Mouse (Mus musculus) spleen, postnatal 36 days (tissue): Measurements from ENCODE around the gene Thra.

ENCODE experiments used
- DNase-seq, 2 experiments: peaks; one replicate each; pipeline ENCODE4 v3.0.0; 2022; ENCODE audit warnings: low spot score in 2 of 2, mixed read lengths in 1 of 2

Thra gene

DNA sequence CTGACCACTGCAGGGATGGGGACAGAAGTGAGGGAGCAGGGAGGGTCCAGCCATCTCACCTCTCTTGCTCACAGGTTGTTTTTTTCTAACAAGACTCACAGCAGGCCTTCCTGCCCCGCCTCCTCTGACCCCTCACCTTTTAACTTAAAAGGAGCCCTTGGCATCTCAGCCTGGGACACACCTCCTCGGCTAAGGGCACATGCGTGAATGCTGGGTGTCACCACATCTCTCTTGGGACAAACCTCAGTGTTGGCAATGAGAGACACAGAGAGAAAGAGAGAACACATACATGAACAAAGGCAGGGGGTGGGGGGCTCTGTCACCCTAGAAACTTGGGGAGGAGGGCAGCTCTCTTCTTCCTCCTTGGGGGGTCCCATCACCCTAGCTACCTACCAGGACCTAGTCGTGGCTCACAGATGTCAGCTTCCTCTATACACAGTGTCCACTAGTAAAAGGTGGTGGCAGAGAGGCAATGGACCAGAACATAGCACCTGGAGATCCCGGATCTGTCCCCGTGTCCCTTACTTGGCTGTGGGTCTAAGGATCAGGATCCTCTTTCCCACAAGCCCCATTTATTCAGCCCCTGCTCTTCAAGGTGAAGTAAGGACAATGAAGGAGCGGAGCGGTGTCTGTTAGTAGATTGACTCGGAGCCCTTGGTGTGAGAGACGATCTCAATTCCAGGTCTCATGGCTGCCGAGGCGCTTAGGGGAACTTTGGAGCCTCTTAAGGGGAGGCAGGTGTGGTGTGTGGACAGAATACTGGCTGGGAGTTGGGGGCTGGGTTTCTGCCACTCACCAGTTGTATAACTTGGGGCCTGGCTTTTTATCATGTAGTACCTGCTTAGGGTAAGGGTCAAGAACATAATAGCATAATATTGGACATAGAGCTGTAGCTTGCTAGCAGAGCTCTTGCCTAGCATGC is 5.8 kb downstream of the Thra start:
- DNase-seq: no peak

DNA sequence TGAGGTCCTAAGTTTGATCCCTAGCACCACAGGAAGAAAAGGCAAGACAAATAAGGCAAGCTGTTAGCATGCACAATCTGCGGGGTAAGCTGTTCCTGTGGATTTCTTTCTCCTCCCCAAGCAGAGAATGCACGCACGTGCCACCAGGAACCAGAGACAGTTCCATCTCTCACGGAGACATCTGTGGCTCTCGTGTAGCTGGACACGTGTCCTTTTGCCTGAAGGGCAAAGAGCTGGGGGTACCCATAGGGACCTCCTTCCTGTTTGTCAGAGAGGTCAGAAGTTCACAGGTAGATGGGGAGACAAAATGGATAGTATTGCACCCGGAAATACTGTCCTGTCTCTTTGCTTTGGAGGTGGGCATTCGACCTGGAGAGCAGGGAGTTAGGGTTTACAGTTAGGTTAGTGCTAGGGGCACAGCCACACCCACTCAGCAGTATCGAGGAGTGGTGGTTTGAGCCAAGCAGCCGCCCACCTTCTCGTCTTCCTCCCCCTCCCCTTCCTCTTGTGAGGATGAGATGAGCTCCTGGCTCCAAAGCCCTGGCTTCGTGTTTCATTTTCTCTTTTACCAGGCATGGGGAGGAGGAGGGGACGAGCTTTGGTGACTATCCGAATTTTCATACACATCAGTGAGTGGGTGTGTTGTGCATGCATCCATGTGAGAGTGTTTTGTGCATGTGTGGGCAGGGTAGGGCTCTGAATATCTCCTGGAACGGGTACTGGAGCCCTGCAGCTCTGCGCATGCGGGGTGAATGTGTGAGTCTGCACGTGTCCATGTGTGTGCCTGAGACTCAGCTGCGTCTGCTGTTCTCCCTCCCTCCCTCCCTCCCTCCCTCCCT is 6.6 kb downstream of the Thra start:
- peak; percentile 68 to 72 for DNase-seq

DNA sequence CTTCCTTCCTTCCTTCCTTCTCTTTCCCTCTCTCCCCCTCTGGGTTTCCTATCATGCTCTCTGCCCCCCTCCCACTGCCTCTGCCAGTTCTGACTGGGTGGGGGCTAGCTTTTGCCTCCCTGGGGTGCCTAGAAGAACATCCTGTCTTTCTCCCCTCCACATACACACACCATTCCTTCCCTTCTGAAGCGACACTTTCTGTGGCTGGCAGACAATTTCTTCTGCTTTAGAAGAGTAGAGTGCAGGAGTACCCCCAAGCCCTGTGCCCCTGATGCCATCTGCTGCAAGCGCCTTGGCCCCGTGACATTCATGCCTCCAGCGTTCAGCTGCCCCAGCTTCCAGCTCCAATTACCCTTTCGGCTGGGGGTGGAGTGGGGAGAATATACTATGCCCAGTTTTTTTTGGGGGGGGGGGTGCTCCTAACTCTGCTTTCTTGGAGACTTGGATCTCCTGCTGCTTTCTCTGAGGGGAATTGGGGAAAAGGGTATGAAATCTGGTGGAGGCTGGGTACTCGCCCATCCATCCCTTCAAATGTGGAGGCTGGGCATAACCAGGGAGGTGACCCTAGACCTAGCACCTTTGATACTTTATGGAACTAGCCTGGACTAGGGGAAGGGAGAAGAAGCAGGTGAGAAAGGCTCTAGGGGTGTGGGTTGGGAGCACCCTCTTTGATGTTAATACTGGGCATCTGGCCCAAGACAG is 7.5 kb downstream of the Thra start:
- DNase-seq: no peak

GRCm38 (mm10) chr11:98748506-98749416 is 8.3 kb downstream of the Thra start:
- peak in 1 of 2 experiments; percentile 37 for DNase-seq

DNA sequence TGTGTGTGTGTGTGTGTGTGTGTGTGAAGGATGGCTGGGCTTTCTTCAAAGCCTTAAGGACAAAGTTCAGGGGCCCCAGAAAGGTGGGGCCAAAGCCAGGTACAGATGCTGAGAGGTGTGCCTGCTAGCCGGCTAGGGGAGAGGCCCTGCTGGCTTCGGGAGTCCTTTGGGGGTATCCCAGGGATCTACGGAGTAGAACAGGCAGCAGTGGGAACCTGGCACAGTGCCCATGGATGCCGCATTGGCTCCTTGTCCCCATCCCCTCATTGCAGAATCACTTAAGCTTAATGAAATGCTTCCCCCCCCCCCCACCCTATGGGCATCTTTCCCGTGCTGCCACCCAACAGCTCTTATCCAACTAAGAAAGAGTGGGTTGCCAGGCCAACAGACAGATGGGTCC is 9.3 kb downstream of the Thra start:
- no peak for DNase-seq

DNA sequence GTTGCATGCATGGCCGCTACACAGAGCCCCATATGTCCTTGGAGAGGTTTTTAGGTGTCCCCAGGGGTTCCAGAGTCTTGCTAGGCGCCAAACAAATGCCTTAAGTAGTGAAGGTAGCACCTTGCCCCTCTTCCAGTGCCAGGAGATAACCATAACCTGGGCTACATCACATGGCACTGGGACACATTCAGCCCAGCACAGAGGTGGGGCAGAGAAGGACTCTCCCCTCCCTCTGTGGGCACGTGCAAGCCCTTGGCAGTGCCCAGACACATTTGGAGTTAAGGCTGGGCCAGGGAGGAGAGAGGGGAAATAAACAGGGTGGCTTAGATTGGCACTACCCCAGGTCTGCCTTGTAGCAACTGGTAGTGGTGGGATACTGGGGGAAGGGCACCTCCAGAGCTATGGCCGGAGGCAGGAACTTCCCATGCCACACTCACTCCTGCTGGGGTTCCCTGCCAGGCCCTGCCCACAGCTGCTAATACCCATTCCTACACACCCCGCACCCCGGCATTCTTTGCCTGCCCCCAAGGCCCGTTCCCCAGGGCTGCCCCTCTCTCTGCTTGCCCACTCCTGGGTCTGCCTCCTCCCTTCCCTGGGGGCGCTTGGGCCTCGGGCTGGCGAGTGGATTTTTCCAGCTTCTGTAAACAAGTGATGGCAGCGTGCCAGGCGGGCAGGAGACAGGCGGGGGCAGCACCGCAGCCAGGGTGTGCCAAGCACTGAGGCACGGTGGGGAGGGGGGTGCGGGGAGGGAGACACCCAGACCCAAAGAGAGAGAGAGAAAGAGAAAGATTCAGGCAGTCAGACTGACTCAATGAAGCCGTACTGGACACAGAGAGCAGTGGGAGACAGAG is 10.1 kb downstream of the Thra start:
- no peak for DNase-seq

DNA sequence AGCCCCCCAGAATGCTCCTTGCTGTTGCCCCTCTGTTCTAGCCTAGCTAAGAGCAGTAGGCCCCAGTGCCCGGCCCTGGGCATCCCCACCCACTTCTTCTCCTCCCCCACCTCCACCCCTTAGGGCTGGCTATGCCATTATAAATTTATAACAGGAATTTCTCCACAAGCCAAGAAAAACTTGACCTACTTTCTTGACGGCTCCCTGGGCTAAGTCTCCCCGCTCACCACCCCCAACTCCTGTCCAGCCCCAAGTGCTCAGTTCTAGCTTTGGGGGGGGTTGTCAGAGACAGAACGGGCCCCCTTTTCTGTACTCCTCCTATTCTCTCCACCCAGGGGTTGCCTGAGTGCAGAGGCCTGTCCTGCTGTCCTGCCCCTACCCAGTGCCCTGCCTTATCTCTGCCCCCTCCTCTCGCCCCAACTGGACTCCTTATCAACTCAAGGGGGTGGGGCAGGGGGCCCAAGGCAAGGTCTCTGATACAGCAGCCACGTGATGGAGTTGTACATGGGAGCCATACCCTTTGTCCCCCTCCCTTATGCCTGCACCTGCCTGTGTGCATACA is 10.9 kb downstream of the Thra start:
- no peak for DNase-seq

- DNase-seq: no peak
Observed at GRCm38 (mm10) chr11:98752562-98753140, 12.2 kb downstream of the Thra start.

- DNase-seq: no peak
Observed at GRCm38 (mm10) chr11:98753264-98753663, 12.8 kb downstream of the Thra start.

GRCm38 (mm10) chr11:98754151-98754620 is 13.7 kb downstream of the Thra start:
- no peak for DNase-seq

- peak; percentile 54 to 56 for DNase-seq
Observed at GRCm38 (mm10) chr11:98754621-98755181, 14.3 kb downstream of the Thra start.

GRCm38 (mm10) chr11:98755726-98756380 is 15.4 kb downstream of the Thra start:
- DNase-seq: no peak

- DNase-seq: no peak
Observed at GRCm38 (mm10) chr11:98756711-98757110, 16.3 kb downstream of the Thra start.

DNA sequence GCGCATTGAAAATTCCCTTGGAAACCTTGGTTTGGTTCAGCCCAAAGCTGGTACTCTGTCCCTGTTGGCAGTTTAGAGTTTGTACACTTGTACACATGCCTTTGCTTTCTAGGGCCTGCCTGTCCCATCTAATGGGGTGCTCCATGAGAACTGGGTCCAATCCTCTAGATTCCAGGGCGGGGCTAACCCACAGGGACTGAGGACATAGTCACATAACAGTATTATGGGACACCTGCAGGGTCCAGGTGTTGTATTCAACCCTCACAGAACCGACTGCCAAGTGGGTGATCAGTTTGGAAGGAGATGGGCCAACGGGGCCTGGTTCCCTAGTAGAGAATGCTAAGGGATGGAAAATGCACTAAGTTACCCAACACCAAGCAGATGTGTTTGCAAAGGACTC is 21.5 kb downstream of the Thra start:
- DNase-seq: no peak

DNA sequence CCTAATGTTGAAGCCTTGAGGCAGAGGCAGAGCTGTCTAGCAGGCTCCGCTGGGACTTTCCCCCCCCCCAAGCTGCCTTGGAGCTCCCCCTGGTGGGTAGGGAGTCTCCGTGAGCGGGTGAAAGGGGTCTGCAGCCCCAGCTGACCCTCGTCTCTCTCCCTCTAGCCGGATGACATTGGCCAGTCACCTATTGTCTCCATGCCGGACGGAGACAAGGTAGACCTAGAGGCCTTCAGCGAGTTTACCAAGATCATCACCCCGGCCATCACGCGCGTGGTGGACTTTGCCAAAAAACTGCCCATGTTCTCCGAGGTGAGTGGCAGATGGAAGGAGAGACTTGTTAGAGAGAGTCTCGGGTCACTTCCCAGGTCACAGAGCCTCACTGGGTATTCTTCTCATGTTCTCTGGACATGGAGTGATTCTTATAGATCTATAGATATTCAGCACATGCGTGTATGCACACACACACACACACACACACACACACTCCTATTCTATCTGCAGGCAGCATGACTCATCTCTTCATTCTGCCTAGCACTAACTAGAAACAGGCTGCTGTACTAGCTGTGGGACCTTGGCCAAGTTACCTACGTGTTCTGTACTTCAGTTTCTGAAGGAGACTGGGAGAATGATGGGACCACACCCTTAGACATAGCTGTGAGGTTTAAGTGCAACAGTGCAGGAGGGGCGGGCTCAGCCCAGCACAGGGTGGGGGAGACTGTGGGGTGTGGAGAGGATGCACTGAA is 22.5 kb downstream of the Thra start:
- DNase-seq: no peak

GRCm38 (mm10) chr11:98763502-98763861 is 23.0 kb downstream of the Thra start:
- no peak for DNase-seq

DNA sequence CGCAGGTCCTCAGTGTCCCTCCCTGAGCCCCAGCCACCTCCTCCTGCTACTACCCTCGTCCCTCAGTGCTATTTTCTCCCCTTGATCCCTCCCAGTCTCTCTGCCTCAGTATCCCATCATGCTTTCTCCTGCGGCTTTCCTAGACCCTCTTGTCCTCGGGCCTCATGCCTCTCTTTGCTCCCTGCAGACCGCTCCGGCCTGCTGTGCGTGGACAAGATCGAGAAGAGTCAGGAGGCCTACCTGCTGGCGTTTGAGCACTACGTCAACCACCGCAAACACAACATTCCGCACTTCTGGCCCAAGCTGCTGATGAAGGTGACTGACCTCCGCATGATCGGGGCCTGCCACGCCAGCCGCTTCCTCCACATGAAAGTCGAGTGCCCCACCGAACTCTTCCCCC is 23.7 kb downstream of the Thra start:
- DNase-seq: no peak

GRCm38 (mm10) chr11:98764746-98765145 is 24.3 kb downstream of the Thra start:
- no peak for DNase-seq
